Mouse (Mus musculus) CH12.LX (cell line): ENCODE results near the gene Chic2. TPM values are rescaled to one million over a fixed set of nuclear protein-coding genes. Genes with fewer than 3 reads are reported as not detected.
A peak's percentile ranks its signal among the peaks of the same experiment; 100 is the strongest.

Source experiments
- DNase-seq: peaks from one replicate; pipeline ENCODE4 v3.0.0-alpha.2; 2013; ENCODE audit errors: extremely low read depth
- H3K27ac ChIP-seq: 2 replicates; pipeline ENCODE4 v1.5.1; 2012; ENCODE audit warnings: low read depth, mild to moderate bottlenecking, control low read depth, moderate library complexity; ENCODE audit not compliant: insufficient read depth
- H3K27me3 ChIP-seq: replicated peaks from 2 replicates; pipeline ENCODE3; 2012; ENCODE audit warnings: inconsistent platforms
- H3K36me3 ChIP-seq, 2 experiments: replicated peaks in 1 of 2; 2 replicates each; pipeline versions ENCODE3 to v1.6.1; 2012; ENCODE audit warnings: inconsistent platforms in 1 of 2, low read length in 1 of 2, mild to moderate bottlenecking in 1 of 2, mixed read lengths in 1 of 2, moderate library complexity in 1 of 2; ENCODE audit not compliant: control insufficient read depth in 1 of 2, insufficient read depth in 1 of 2
- H3K4me1 ChIP-seq, 2 experiments: 2 replicates each; pipeline ENCODE4 v1.6.1; 2012; ENCODE audit warnings: inconsistent platforms in 1 of 2, moderate library complexity in 1 of 2; ENCODE audit not compliant: insufficient read depth in 2 of 2, control insufficient read depth in 1 of 2
- H3K4me2 ChIP-seq: 2 replicates; pipeline ENCODE4 v1.6.1; 2012; ENCODE audit warnings: low read depth, mild to moderate bottlenecking, control low read depth; ENCODE audit not compliant: poor library complexity, insufficient read depth, severe bottlenecking
- H3K4me3 ChIP-seq, 3 experiments: fragments of 150-350 bp in 1 of 3; sonication (generic) in 1 of 3; replicated peaks in 1 of 3; 2 replicates each; pipeline versions ENCODE3 to v1.5.1; 2011 to 2012; ENCODE audit warnings: low read depth in 2 of 3, low read length in 2 of 3, mild to moderate bottlenecking in 2 of 3, moderate library complexity in 2 of 3, control low read depth in 1 of 3, improper control_type of control experiment in 1 of 3, inconsistent platforms in 1 of 3, mixed read lengths in 1 of 3; ENCODE audit not compliant: poor library complexity in 1 of 3
- H3K79me2 ChIP-seq: replicated peaks from 2 replicates; pipeline ENCODE4 v1.6.1; 2012; ENCODE audit warnings: mild to moderate bottlenecking, moderate library complexity; ENCODE audit not compliant: control insufficient read depth, poor library complexity, insufficient read depth, severe bottlenecking; ENCODE audit errors: extremely low read depth
- H3K9ac ChIP-seq: 2 replicates; pipeline ENCODE4 v1.6.1; 2012; ENCODE audit warnings: low read depth, mild to moderate bottlenecking, control low read depth, moderate library complexity; ENCODE audit not compliant: insufficient read depth
- H3K9me3 ChIP-seq: replicated peaks from 2 replicates; pipeline ENCODE3; 2012; ENCODE audit warnings: low read length, inconsistent platforms, mixed read lengths
- CHD2 ChIP-seq: IDR thresholded peaks from 2 replicates; pipeline ENCODE4 v1.6.1; 2011; ENCODE audit warnings: low read length, improper control_type of control experiment
- E2F4 ChIP-seq: IDR thresholded peaks from 2 replicates; pipeline ENCODE4 v1.6.1; 2011; ENCODE audit warnings: low read depth, low read length, improper control_type of control experiment; ENCODE audit not compliant: insufficient replicate concordance
- EP300 ChIP-seq: IDR thresholded peaks from 2 replicates; pipeline ENCODE4 v1.6.1; 2011; ENCODE audit warnings: low read length, improper control_type of control experiment
- GABPA ChIP-seq: IDR thresholded peaks from 2 replicates; pipeline ENCODE4 v1.6.1; 2012; ENCODE audit warnings: low read depth, low read length, improper control_type of control experiment, inconsistent platforms; ENCODE audit not compliant: insufficient replicate concordance
- IRF4 ChIP-seq: IDR thresholded peaks from 2 replicates; pipeline ENCODE4 v1.6.1; 2014; ENCODE audit warnings: low read depth, mild to moderate bottlenecking, inconsistent platforms, low read length, improper control_type of control experiment
- KAT2A ChIP-seq: IDR thresholded peaks from 2 replicates; pipeline ENCODE4 v1.6.1; 2012; ENCODE audit warnings: low read length, improper control_type of control experiment, inconsistent platforms; ENCODE audit not compliant: insufficient replicate concordance
- MAX ChIP-seq: IDR thresholded peaks from 2 replicates; pipeline ENCODE4 v1.6.1; 2011; ENCODE audit warnings: low read length, improper control_type of control experiment
- MAZ ChIP-seq: IDR thresholded peaks from 2 replicates; pipeline ENCODE4 v1.6.1; 2012; ENCODE audit warnings: low read depth, mild to moderate bottlenecking, inconsistent platforms, low read length, improper control_type of control experiment, moderate library complexity
- NRF1 ChIP-seq: IDR thresholded peaks from 2 replicates; pipeline ENCODE4 v1.6.1; 2014; ENCODE audit warnings: low read depth, mild to moderate bottlenecking, inconsistent platforms, low read length, improper control_type of control experiment, moderate library complexity
- PAX5 ChIP-seq: IDR thresholded peaks from 2 replicates; pipeline ENCODE4 v1.6.1; 2012; ENCODE audit warnings: low read length, inconsistent platforms, mixed read lengths
- RAD21 ChIP-seq: IDR thresholded peaks from 2 replicates; pipeline ENCODE4 v1.6.1; 2011; ENCODE audit warnings: low read depth, mild to moderate bottlenecking, low read length, improper control_type of control experiment, moderate library complexity
- SIN3A ChIP-seq: IDR thresholded peaks from 2 replicates; pipeline ENCODE4 v1.6.1; 2012; ENCODE audit warnings: low read length, improper control_type of control experiment, inconsistent platforms
- TCF12 ChIP-seq: IDR thresholded peaks from 2 replicates; pipeline ENCODE4 v1.6.1; 2014; ENCODE audit warnings: low read depth, mild to moderate bottlenecking, inconsistent platforms, low read length, improper control_type of control experiment
- ZC3H11A ChIP-seq: IDR thresholded peaks from 2 replicates; pipeline ENCODE4 v1.6.1; 2012; ENCODE audit warnings: low read depth, mild to moderate bottlenecking, inconsistent platforms, low read length, improper control_type of control experiment
- ZNF384 ChIP-seq: IDR thresholded peaks from 2 replicates; pipeline ENCODE4 v1.6.1; 2012; ENCODE audit warnings: low read depth, low read length, improper control_type of control experiment, inconsistent platforms
- dilution Hi-C: fragments of 300-500 bp; cut with MboI; formaldehyde crosslinking; loops from 2 replicates; pipeline ENCODE4 v1.14.3; 2020; ENCODE audit warnings: low sequenced_read_pairs; ENCODE audit not compliant: extremely low pct_unique_long_range_greater_than_20kb, extremely low pct_ligation_motif_present
- in situ Hi-C: fragments of 300-500 bp; cut with MboI; formaldehyde crosslinking; loops from 3 replicates; pipeline ENCODE4 v1.14.3; 2019; ENCODE audit warnings: low sequenced_read_pairs, low pct_ligation_motif_present, low pct_unique_long_range_greater_than_20kb, mixed read lengths
- polyA plus RNA-seq: library from polyadenylated mRNA; unstranded; fragments of >175 nt; gene quantifications from 2 replicates; pipeline ENCODE4 v1.2.1, GENCODE M21; 2012; ENCODE audit warnings: low read depth; ENCODE audit not compliant: insufficient read length
- total RNA-seq, 2 experiments: library from RNA; depleted of rRNA; stranded (reverse); fragments of 300-350 nt in 1 of 2; fragments of >200 nt in 1 of 2; gene quantifications; 2 replicates each; pipeline ENCODE4 v1.2.3; 2012 to 2014

The Chic2 gene
- total and polyA plus RNA-seq, 3 experiments = 28.2 to 41.6 (median 40.8) TPM

GRCm38 (mm10) chr5:75043011-75043445 lies 1.5 kb downstream of the Chic2 start:
- Histone ChIP-seq H3K27ac (no peak overlapping the region), H3K9ac (peak overlapping the region; percentile 93)

DNA sequence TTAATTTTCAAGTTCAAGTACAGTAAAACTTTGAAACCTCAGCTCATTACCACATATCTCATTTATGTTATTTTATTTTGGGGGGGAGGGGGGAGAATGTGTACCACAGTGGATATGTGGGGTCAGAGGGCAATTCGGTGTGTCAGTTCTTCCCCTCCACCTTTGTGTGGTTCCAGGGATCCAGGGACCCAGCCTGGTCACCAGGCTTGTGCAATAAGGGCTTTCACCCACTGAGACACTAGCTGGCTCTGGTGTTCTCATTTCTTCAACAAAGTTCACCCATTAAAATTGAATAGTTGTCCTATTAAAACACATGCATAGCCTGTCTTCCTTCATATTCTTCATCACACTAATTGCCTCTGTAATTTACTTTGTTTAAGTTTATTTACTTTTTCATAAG lies 5.3 kb downstream of the Chic2 start:
- no peak overlapping the region for H3K27ac ChIP-seq
- no peak overlapping the region for H3K4me2 ChIP-seq
- no peaks in the 10 kb centered on the region for H3K9me3 ChIP-seq
- in situ Hi-C loops (no loop called here), dilution Hi-C loops (no loop called here)
- H3K79me2 ChIP-seq = peaks cover 56% of the 10 kb centered on the region
- no peak overlapping the region for H3K9ac ChIP-seq
- peaks cover 3 to 30% of the 10 kb centered on the region in 2 experiments for H3K4me1 ChIP-seq
- TF ChIP-seq GABPA = no peak
- no peak for TF ChIP-seq ZC3H11A
- no peak for TF ChIP-seq KAT2A
- no peak for TF ChIP-seq E2F4
- TF ChIP-seq PAX5 = no peak
- TF ChIP-seq CHD2 = no peak
- DNase-seq = no peak
- H3K36me3 ChIP-seq = peaks cover 3 to 25% of the 10 kb centered on the region in 2 experiments
- H3K4me3 ChIP-seq = no peak overlapping the region
- no peaks in the 10 kb centered on the region for H3K27me3 ChIP-seq

More at GRCm38 (mm10) chr5:75043011-75043445, 1.5 kb downstream of the Chic2 start:
- H3K79me2 ChIP-seq = peaks cover 42% of the 10 kb centered on the region
- peaks cover 3 to 19% of the 10 kb centered on the region in 2 experiments for H3K4me1 ChIP-seq
- H3K9me3 ChIP-seq = no peaks in the 10 kb centered on the region
- H3K4me3 ChIP-seq = peak overlapping the region; percentile 81 to 97 (median 92)
- H3K27me3 ChIP-seq = no peaks in the 10 kb centered on the region
- in situ Hi-C loops = no loop called here
- H3K4me2 ChIP-seq = peak overlapping the region; percentile 65
- no peak for DNase-seq
- peaks cover 3 to 19% of the 10 kb centered on the region in 2 experiments for H3K36me3 ChIP-seq
- TF ChIP-seq ZNF384 (no peak), IRF4 (no peak), RAD21 (no peak), SIN3A (no peak), NRF1 (no peak), MAZ (no peak), KAT2A (no peak), TCF12 (no peak), MAX (no peak)
- TF ChIP-seq, all 38 proteins: peak for 0
- dilution Hi-C loops = no loop called here

- Histone ChIP-seq H3K79me2 (peaks cover 42% of the 10 kb centered on the region), H3K27ac (no peak overlapping the region), H3K9me3 (no peaks in the 10 kb centered on the region), H3K9ac (no peak overlapping the region), H3K4me3 (no peak overlapping the region), H3K4me2 (no peak overlapping the region), H3K27me3 (no peaks in the 10 kb centered on the region), H3K36me3 (peaks cover 8 to 36% of the 10 kb centered on the region in 2 experiments), H3K4me1 (peaks cover 0 to 16% of the 10 kb centered on the region in 2 experiments; a peak in 2 of 4 replicates)
- dilution Hi-C loops = no loop called here
- no peak for TF ChIP-seq EP300
- in situ Hi-C loops = no loop called here
- no peak for DNase-seq
Observed at GRCm38 (mm10) chr5:75035475-75035874, 9.1 kb downstream of the Chic2 start.
